Mouse (Mus musculus) adrenal gland, postnatal 14 days (tissue): ENCODE results near the gene Phykpl. TPM values are rescaled to one million over a fixed set of nuclear protein-coding genes. Genes with fewer than 3 reads are reported as not detected.
"Not testable (repeated sequence)": the region's sequence is repeated elsewhere in the genome, so short reads cannot be mapped to it uniquely, and the experiment has no call there.

Source experiments
- DNase-seq: peaks from one replicate; pipeline ENCODE4 v3.0.0; 2021; ENCODE audit warnings: mixed read lengths
- total RNA-seq: library from RNA; stranded (reverse); gene quantifications from 2 replicates; pipeline ENCODE4 v1.2.3, GENCODE M21; 2021

The Phykpl gene
- total RNA-seq, 1 experiment from 2014 or later = 27.8 TPM

DNA sequence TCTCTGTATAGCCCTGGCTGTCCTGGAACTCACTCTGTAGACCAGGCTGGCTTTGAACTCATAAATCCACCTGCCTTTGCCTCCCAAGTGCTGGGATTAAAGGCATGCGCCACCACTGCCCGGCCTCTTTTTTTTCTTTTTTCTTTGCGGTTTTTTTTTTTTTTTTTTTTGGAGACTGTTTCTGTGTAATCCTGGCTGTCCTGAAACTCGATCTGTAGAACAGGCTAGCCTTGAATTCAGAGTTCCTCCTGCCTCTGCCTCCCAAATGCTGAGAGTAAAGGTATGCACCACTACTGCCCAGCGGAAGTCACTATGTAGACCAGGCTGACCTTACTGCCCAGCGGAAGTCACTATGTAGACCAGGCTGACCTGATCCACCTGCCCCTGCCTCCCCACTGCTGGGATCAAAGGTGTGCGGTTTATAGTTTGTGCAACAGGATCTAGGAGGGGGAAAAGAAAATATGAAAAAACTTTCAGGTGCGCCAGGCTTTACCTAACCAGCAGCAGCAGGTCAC is 34.4 kb downstream of the Phykpl start:
- DNase-seq = no peak

DNA sequence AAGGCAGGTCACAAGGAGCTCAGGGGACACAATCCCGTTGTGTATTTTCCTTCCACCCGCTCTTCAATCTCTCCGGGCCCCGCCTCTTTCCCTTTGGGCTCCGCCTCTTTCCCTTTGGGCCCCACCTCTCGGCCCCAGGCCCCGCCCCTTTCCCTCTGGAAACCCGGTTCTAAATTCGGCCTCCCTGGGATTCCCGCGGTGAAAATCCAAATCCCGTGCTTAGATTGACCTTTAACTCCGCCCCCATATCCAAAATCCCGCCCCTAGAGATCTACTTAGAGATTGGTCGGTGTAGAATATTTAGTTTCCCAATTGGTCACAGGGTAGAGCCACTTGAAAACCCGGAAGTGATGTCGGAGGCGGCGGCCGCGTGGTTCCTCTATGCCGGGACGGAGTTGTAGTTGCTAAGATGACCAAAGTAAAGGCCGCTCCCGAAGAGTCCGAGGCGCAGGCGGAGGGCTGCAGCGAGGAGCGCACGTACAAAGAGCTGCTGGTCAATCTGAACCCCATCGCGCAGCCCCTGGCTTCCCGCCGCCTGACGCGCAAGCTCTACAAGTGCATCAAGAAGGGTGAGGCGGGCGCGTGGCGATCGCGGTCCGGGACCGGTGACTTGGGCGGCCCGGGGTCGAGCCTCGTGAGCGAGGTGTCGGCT is 35.0 kb downstream of the Phykpl start, which contains the start of gene Nhp2:
Gene Nhp2 (plus strand): TSS at position 327 of the 652 bp plus-strand sequence.
- DNase-seq = peak; percentile 98

DNA sequence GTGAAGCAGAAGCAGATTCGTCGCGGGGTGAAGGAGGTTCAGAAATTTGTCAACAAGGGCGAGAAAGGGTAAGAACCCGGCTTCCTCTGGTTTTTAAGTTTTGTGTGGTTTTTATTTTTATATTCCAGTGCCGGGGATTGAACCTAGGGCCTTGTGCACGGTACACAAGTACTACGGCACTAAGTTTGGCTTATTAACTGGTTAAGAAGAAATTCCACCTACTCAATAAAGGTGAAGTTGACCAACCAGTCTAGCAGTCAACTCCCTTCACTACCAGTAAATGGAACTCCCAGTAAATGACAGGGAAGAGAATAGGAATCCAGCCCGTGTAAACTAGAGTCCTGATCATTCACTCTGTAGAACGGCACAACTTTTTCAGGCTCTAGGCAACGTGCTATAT is 35.5 kb downstream of the Phykpl start:
- DNase-seq = no peak

DNA sequence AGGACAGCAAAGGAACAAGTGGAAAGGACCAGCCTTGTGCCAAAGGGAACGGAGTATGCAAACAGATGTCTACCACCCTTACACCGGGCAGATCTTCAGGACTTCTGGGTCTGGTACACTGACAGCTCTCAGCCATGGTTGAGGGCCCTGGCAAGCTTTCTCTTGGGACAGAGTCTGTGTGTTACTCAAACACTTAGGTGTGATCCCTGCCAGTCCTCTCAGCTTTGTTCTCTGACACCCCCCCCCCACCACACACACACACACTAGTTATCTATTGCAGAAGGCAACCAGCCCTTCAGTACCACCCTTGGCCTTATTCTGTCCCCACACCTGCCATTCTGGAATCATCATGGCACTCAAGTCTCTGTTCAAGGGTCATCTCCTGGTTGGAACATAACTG is 37.2 kb downstream of the Phykpl start:
- DNase-seq = no peak

DNA sequence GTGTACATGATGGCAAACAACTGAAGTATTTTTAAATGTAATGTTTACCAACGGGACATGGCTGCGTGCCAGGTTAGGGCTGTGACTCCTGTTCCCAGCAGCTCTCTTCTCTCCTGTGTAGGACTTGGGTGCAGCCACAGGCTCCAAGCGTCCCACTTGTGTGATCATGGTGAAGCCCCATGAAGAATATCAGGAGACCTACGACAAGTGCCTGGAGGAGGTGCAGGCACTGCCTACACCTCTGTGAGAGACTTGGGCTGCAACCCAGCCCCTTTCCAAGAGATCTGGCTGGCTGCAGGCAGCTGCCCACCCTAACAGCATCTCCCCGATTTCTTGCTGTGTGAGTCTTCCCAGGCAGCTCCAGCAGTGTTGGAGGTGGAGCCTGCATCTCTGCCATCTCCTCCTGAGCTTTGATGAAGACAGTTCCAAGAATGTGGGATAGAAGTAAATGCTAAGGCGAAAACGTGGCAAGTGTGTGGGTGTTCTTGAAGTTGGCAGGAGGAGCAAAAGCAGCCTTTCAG is 38.5 kb downstream of the Phykpl start:
- DNase-seq = no peak

DNA sequence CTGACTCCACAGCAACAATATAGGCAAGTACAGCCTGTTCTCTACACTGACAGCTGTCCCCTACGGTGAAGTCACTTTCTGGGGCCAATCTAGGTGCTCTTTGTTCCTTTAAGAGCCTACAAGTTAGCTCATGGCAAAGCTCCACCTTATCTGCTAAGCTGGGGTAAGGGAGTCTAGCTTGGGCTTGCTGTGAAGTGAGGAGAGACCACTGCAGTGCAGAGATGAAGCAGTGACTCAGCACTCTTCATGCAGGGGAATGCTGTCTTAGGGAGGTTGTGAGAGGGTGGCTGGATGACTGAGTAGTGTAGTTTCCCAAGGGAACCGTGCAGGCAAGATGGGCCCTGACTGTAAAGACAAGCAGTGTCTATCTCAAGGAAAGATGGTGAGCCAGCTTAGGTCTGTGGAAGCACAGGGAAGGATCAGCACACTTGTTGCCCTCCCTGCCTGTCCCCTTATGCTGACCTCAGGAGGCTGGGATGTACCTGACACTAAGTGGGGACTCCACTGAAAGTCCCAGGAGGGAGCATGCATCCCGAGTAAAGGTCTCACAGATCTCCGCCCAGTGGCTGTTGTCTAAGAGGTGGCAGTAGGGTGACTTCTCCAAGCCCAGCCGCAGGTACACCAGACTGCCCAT is 40.7 kb downstream of the Phykpl start:
- DNase-seq = no peak

DNA sequence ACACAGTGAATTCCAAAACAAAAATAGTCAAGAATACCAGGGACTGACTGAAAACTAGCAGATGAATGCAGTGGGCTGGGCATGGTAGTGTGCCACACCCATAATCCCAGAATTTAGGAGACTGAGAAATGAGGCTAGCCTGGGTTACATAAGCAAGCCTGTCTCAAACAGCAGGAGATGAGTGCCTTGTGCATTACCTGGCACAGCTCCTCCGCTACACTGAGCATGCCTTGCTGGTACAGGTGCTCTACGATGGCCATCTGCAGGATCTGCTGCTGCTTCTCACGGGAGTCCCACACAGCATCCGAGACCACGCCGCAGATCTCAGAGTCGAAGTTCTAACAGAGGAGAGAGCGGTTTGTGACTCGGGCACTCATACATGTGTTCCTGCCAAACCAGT is 42.9 kb downstream of the Phykpl start:
- DNase-seq = no peak

DNA sequence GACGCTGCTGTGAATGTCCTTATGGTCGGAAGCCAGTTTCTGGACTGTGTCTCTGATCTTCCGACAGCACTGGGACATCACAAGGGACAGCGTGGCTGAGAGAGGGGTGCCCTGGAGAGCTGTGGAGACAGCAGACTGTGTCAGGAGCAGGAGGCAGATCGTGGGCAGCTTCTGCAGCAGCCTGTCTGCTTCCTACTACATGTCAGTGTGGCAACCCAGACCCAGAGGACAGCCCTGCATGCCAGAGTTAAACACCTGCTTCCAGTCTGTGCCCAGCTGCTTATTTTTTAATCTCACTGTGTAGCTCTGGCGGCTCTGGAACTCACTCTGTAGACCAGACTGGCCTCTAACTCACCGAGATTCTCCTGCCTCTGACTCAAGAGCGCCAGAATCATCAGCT is 43.4 kb downstream of the Phykpl start:
- no peak for DNase-seq

DNA sequence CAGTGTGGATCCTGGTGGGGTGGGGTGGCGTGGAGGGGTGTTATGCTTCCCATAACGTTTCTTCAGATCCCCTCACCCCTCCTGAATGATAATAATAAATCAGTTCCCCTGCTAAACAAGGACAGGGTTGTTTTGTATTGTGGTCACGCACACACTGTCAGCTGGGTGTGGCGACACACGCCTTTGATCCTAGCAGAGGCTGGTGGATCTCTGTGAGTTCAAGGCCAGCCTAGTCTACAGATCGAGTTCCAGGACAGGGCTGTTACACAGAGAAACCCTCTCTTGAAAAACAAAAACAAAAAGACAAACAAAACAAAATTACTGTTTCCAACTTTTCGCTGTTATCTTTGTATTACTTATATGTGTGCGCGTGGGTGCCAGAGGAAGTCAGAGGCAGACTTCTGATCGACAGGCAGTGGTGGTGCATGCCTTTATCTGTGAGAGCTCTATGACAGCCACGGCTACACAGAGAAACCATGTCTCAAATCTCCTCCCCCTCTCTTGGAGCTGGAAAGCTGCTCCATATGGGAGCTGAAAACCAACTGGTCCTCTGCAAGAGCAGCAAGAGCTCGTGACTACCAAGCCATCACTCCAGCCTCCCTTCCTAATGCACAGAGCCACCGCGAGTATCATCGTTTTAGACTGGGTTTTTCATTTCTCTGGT is 45.2 kb downstream of the Phykpl start:
- DNase-seq = peak; percentile 49

DNA sequence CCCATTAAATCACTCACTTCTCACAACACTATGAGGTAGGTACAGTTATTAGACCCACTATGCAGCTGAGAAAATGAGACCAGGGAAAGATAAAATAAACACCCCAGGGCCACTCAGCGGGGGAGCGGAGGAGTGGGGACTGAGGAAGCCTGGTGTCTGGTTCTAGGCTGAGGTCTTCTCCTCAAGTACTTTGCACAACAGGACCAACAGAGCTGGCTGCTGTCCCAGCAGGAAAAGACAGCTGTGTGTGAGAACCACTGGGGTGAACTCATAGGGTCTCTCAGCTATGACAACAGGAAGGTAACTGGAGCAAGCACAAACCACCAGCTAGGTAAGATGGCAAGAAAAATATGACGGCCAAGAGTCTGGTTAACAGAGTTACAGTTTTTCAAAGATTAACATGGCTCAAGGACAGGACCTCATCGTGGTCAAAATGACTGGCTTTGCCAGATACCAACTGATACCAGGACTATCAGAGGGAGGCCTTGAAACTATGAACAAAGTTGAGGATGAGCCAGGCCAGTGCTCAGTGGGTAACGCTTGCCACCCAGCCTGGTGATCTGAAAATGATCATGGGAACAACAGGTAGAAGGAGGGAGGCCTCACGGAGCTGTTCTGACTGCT is 47.7 kb downstream of the Phykpl start:
- DNase-seq = no peak

DNA sequence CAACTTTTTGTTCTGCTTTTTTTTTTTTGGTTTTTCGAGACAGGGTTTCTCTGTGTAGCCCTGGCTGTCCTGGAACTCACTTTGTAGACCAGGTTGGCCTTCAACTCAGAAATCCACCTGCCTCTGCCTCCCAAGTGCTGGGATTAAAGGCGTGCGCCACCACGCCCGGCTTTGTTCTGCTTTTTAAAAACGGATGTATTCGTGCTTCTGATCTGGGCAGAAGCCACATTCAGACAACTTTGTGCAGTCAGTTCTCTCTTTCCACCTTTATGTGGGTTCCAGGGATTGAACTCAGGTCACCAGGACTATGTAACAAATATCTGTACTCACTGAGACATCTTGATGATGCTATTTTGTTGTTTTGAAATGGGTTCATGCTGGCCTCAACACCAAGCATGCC is 48.6 kb downstream of the Phykpl start:
- not testable (repeated sequence) for DNase-seq

DNA sequence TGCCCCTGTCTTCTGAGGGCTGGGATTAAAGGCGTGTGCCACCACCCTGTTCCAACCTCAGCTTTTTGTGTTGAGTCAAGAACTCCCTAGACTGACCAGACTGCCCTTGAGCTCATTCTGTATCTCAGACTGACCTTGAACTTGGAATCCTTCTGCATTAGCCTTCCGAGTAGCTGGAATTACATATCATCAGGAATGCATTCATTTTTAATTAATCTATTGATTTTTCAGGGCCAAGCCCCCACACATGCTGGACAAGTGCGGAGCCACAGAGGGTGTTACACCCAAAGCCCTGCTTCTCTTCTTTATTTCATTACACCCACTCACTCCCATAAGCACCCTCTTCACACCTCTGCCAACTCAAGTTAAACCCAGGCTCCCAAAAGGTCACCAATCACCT is 49.2 kb downstream of the Phykpl start:
- no peak for DNase-seq

DNA sequence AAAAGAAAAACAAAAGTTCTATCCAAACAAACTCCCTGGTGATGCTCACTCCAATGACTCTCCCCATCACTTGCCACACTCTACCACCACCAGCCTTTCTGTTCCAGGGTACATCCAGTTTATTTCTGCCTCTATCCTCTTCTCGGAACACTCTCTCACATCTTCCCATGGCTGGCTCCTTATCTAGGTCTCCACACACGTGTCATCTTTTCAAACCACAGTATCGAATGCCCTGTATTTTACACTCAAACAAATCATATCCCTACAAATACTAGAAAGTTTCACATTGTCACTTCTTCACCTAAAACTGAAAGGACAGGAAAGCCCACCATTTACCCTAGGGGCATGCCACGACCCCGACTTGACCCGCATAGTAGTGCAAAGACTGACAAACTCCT is 50.6 kb downstream of the Phykpl start:
- no peak for DNase-seq

DNA sequence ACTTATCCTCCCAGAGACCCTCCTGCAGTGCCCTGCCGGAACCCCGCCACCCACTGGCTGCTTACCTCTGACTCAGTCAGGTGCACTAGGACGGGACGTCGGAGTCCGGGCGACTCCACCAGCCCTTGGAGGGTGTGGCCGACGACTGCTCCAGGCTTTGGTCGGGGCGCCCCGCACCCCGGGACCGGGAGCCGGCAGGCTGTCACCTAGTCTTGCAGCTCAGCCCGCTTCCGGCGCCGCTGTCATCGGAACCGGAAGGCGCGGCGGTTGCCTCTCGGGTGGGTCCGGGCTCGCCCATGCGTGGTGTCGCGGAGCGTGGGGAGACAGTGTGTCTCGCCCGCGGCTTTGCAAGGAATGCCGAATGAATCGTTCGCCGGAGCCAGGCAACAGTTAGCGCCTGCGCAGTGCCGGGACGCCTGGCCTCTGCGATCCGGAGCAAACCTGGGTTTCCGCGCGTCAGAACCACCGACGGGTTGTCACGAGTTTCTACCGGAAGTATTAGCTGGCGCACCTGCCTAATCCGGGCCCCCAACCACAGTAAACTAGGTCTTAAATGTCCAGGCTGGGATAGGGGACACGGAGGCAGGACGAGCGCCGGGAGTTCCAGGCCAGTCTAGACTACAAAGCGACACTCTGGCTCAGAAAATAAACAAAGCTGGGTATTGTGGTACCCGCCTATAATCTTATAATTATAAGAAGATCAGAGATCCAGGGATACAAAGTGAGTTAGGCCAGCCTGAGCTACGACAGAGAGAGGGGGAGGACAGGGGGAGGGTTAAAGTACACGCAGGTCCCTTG is 51.2 kb downstream of the Phykpl start, which contains the start of gene Rmnd5b:
Gene Rmnd5b (minus strand): TSS at position 372 of the 798 bp plus-strand sequence.
- DNase-seq = peak; percentile 95

DNA sequence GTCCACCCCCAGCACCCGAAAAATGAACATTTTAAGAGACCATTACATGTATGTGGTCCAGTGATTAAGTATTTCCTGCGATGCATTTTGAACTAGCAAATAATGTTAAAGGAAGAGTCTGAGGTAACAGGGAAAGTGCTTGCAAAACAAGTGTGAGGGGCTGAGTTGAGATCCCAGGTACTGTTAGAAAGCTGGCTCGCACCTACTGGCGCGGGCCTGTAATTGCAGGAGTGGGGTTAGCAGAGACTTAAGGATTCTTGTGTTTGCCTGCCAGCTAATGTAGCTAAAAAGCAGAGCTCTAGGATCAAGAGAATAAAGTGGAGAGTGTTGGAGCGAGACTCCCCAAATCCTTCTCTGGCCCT is 51.7 kb downstream of the Phykpl start:
- peak; percentile 81 for DNase-seq

DNA sequence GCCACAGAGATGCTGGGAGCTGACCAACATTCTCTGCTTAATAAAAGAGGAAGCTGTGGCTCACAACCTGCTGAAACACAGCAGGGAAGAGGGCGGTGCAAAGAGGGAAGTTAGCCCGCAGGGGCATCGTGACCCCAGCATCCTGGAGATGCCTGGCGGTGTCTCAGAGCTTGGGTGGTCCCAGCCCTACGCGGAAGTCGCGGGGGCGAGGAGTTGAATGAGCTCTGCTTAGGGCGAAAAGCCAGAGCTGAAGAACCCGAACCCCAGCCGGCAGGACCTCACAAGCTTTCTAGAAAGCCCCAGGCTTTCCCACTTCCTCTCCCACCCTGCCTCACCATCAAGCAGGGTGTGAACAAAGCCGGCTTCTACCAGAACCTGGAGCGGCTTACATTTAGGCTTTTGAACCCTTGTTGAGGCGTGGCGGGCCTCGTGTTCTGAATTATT is 53.4 kb downstream of the Phykpl start:
- DNase-seq = peak; percentile 65

DNA sequence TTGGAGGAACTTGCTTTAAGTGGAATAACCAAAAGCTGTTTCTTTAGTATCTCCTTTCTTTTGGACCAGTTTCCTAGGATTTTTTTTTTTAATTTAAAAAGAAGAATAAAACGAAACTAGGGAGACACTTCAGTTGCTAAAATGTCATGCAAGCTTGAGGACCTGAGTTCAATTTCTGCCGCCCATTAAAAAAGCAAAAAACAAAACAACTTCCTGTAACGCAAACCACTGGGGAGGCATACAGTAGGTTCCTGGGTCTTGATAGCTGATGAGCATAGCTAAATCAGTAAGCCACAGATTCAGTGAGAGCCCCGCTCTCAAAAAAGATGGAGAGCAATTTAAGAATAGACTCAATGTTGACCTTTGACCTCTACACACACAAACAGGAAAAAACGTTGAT is 53.9 kb downstream of the Phykpl start:
- no peak for DNase-seq

DNA sequence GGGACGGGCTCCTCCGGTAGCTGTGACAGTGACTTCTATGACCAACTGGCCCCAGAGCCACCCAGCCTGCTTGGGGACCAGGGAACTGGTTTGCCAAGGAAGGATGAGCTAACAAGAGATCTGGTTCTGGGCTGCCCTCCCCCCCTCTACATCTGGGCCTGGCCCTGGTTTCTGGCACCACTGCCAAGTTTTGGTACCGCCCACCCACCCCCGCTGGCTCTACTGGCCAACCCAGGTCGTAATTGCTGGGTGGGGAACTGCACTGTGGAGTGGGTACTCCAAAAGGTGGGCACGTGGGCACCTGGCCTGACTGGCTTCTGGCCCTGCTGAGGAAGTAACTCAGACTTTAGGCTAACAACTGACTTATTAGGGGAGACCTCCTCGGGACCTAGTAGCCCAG is 56.2 kb downstream of the Phykpl start:
- peak; percentile 38 for DNase-seq

DNA sequence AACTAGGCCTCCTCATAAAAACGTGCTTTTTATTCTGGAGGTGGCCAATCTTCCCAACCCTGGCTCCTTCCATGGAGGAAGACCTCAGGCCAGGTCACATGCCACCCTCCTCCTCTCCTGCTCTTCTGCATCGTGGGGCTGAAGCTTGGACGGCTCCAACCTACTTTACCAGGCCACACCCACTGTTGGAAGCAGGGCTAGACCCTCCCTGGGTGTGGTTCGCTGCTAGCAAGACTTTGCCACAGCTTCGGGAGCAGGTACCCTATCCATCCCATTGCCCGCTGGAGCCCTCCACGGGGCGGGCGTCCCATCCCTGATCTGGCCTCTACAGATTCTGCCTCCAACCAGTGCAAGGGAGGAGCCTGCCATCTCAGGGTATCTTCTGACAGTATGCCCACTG is 58.6 kb downstream of the Phykpl start:
- DNase-seq = no peak

DNA sequence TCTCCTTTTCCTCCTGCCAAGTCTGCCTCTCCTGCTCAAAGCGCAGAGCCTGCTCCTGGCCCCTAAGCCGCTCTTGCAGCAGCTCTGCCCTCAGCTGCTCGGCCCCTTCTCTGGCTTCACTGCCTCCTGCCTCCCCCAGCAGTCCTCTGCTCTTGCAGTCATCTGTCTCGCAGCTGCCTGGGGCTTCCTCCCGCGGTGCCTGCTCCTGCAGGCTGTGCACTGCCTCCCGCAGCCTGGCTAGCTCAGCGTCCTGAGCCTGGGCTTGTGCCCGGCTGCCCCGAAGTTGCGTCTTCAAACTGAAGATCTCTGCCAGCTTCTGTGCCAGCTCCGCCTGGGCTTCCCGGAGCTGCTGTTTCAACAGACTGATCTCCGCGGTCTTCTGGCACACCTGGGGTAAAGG is 59.2 kb downstream of the Phykpl start:
- peak; percentile 61 for DNase-seq

DNA sequence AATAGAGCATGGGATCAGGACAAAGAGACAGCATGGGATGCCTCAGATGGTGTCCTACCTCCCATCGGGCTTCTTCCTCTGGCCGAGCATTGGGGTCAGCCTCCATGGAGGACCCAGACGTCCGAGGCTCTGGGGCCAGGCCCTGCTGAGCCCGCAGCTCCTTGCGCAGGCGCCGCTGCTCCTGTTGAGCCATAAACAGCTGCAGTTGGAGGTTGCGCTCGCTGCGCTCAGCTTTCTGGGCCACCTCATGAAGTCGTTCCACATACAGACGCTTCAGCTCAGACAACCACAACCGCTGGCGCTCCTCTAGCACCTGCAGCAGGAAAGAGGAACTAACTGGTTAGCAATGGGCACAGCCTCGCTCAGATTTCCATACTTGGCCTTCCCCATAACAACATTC is 59.7 kb downstream of the Phykpl start:
- DNase-seq = no peak

DNA sequence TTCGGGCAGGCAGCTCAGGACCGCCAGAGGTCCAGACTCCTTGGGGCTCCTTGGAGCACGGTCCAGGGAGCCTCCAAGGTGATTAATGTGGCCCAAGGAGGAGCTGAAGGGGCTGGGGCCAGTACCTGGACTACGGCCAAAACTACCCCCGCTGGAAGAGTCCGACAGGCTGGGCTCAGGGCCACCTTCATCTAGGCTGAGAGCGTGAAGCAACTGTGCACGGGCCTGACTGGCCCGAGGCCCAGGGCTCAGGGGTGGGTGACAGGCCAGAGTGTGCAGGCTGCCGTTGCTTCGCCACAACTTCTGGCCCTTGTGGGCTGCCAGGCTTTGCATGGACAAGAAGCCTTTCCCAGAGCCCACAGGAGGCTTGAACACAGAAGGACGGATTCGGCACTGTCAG is 60.7 kb downstream of the Phykpl start:
- DNase-seq = peak; percentile 59
